Mouse (Mus musculus): ENCODE data around the gene Pank1. TPM values are rescaled to one million over a fixed set of nuclear protein-coding genes. Genes with fewer than 3 reads are reported as not detected.

The Pank1 gene
- 10.4 and 10.5 TPM in 2 replicates for polyA plus RNA-seq (2014; fragmentation: Nextera tagmentation; extraction: Ambion mirVana)

- under 1% methylated on average over 78 of the region's 96 CpGs for WGBS
- H3K4me2 ChIP-seq, result peak within 1 kb of the TSS; percentile 75
- H3K4me3 ChIP-seq (ENCODE audit: low read depth, low read length), result peak within 1 kb of the TSS; percentile 87
- H3K9me3 ChIP-seq (ENCODE audit: control insufficient read depth, low read length), result no peaks in the 10 kb centered on the region
- ATAC-seq (ENCODE audit: low FRiP score), result peak; percentile 83
- peaks cover 13% of the 10 kb centered on the region for H3K4me1 ChIP-seq (ENCODE audit: control insufficient read depth, insufficient read depth, low read length)
- H3K27ac ChIP-seq (ENCODE audit: low read depth, low read length), result peak within 1 kb of the TSS; percentile 96
- no peaks in the 10 kb centered on the region for H3K36me3 ChIP-seq (ENCODE audit: control insufficient read depth, insufficient read depth, low read length)
- no peaks in the 10 kb centered on the region for H3K27me3 ChIP-seq (ENCODE audit: control insufficient read depth, insufficient read depth, low read length)
- H3K9ac ChIP-seq (ENCODE audit: low read length), result peak within 1 kb of the TSS; percentile 97
- peak; percentile 98 for DNase-seq (ENCODE audit: low spot score, missing footprints)
Observed at GRCm38 (mm10) chr19:34878603-34879541, at the start of gene Pank1. TSS of gene Pank1 (minus strand) at chr19:34879455.

- DNase-seq (ENCODE audit: low spot score, missing footprints), result no peak
- no peaks in the 10 kb centered on the region; the same call in 1 of the 2 replicates for H3K4me1 ChIP-seq (ENCODE audit: control insufficient read depth, insufficient read depth, low read length)
- H3K4me3 ChIP-seq (ENCODE audit: low read depth, low read length), result peak overlapping the region; percentile 69
- no peak for ATAC-seq (ENCODE audit: low FRiP score)
- no peaks in the 10 kb centered on the region for H3K36me3 ChIP-seq (ENCODE audit: control insufficient read depth, insufficient read depth, low read length)
- 1% methylated on average over 9 of the region's 9 CpGs for WGBS
- H3K9me3 ChIP-seq (ENCODE audit: control insufficient read depth, low read length), result no peaks in the 10 kb centered on the region
- H3K27ac ChIP-seq (ENCODE audit: low read depth, low read length), result no peak overlapping the region
- H3K27me3 ChIP-seq (ENCODE audit: control insufficient read depth, insufficient read depth, low read length), result no peaks in the 10 kb centered on the region
- peak overlapping the region; percentile 77 for H3K9ac ChIP-seq (ENCODE audit: low read length)
- H3K4me2 ChIP-seq, result peak overlapping the region; percentile 51
Observed at GRCm38 (mm10) chr19:34922603-34922963, 43.3 kb upstream of the Pank1 start.

- Histone ChIP-seq H3K9ac (ENCODE audit: low read length) (peak within 1 kb of the TSS; percentile 77), H3K36me3 (ENCODE audit: control insufficient read depth, insufficient read depth, low read length) (no peaks in the 10 kb centered on the region), H3K27me3 (ENCODE audit: control insufficient read depth, insufficient read depth, low read length) (no peaks in the 10 kb centered on the region), H3K9me3 (ENCODE audit: control insufficient read depth, low read length) (no peaks in the 10 kb centered on the region), H3K4me2 (peak within 1 kb of the TSS; percentile 59), H3K27ac (ENCODE audit: low read depth, low read length) (no peak within 1 kb of the TSS), H3K4me3 (ENCODE audit: low read depth, low read length) (peak within 1 kb of the TSS; percentile 69), H3K4me1 (ENCODE audit: control insufficient read depth, insufficient read depth, low read length) (no peaks in the 10 kb centered on the region; the same call in 1 of the 2 replicates)
- WGBS, result under 1% methylated on average over 57 of the region's 57 CpGs
- peak; percentile 98 for DNase-seq (ENCODE audit: low spot score, missing footprints)
- ATAC-seq (ENCODE audit: low FRiP score), result peak; percentile 97
Observed at GRCm38 (mm10) chr19:34921652-34922602, 42.7 kb upstream of the Pank1 start, which contains the start of gene Kif20b. TSS of gene Kif20b (plus strand) at chr19:34922361.

- Histone ChIP-seq H3K27me3 (ENCODE audit: control insufficient read depth, insufficient read depth, low read length) (no peaks in the 10 kb centered on the region), H3K27ac (ENCODE audit: low read depth, low read length) (no peak overlapping the region), H3K9me3 (ENCODE audit: control insufficient read depth, low read length) (no peaks in the 10 kb centered on the region), H3K4me1 (ENCODE audit: control insufficient read depth, insufficient read depth, low read length) (no peaks in the 10 kb centered on the region; the same call in 1 of the 2 replicates), H3K9ac (ENCODE audit: low read length) (no peak overlapping the region), H3K4me2 (peak overlapping the region; percentile 59), H3K4me3 (ENCODE audit: low read depth, low read length) (peak overlapping the region; percentile 69), H3K36me3 (ENCODE audit: control insufficient read depth, insufficient read depth, low read length) (no peaks in the 10 kb centered on the region)
- ATAC-seq (ENCODE audit: low FRiP score) (no peak), DNase-seq (ENCODE audit: low spot score, missing footprints) (peak; percentile 90)
- 20% methylated on average over 7 of the region's 7 CpGs for whole genome bisulfite sequencing
Observed at GRCm38 (mm10) chr19:34921253-34921651, 42.0 kb upstream of the Pank1 start.

GRCm38 (mm10) chr19:34920531-34920930 is 41.3 kb upstream of the Pank1 start:
- DNase-seq (ENCODE audit: low spot score, missing footprints), result no peak
- Histone ChIP-seq H3K36me3 (ENCODE audit: control insufficient read depth, insufficient read depth, low read length) (no peaks in the 10 kb centered on the region), H3K4me3 (ENCODE audit: low read depth, low read length) (no peak overlapping the region), H3K9me3 (ENCODE audit: control insufficient read depth, low read length) (no peaks in the 10 kb centered on the region), H3K4me1 (ENCODE audit: control insufficient read depth, insufficient read depth, low read length) (no peaks in the 10 kb centered on the region; the same call in 1 of the 2 replicates), H3K27ac (ENCODE audit: low read depth, low read length) (no peak overlapping the region), H3K9ac (ENCODE audit: low read length) (no peak overlapping the region), H3K4me2 (no peak overlapping the region), H3K27me3 (ENCODE audit: control insufficient read depth, insufficient read depth, low read length) (no peaks in the 10 kb centered on the region)
- ATAC-seq (ENCODE audit: low FRiP score), result no peak
- 81% methylated on average over 3 of the region's 3 CpGs for WGBS

- H3K36me3 ChIP-seq (ENCODE audit: control insufficient read depth, insufficient read depth, low read length), result no peaks in the 10 kb centered on the region
- WGBS, result 92% methylated on average over 4 of the region's 4 CpGs
- ATAC-seq (ENCODE audit: low FRiP score) (no peak), DNase-seq (ENCODE audit: low spot score, missing footprints) (no peak)
- no peaks in the 10 kb centered on the region for H3K27me3 ChIP-seq (ENCODE audit: control insufficient read depth, insufficient read depth, low read length)
- H3K4me3 ChIP-seq (ENCODE audit: low read depth, low read length), result no peak overlapping the region
- no peak overlapping the region for H3K4me2 ChIP-seq
- H3K9me3 ChIP-seq (ENCODE audit: control insufficient read depth, low read length), result no peaks in the 10 kb centered on the region
- H3K9ac ChIP-seq (ENCODE audit: low read length), result no peak overlapping the region
- H3K4me1 ChIP-seq (ENCODE audit: control insufficient read depth, insufficient read depth, low read length), result no peaks in the 10 kb centered on the region; the same call in 1 of the 2 replicates
- H3K27ac ChIP-seq (ENCODE audit: low read depth, low read length), result no peak overlapping the region
Observed at GRCm38 (mm10) chr19:34920066-34920465, 40.8 kb upstream of the Pank1 start.

- no peak for DNase-seq (ENCODE audit: low spot score, missing footprints)
- Histone ChIP-seq H3K36me3 (ENCODE audit: control insufficient read depth, insufficient read depth, low read length) (no peaks in the 10 kb centered on the region), H3K4me2 (no peak overlapping the region), H3K27me3 (ENCODE audit: control insufficient read depth, insufficient read depth, low read length) (no peaks in the 10 kb centered on the region), H3K27ac (ENCODE audit: low read depth, low read length) (no peak overlapping the region), H3K4me1 (ENCODE audit: control insufficient read depth, insufficient read depth, low read length) (no peaks in the 10 kb centered on the region), H3K4me3 (ENCODE audit: low read depth, low read length) (no peak overlapping the region), H3K9ac (ENCODE audit: low read length) (no peak overlapping the region), H3K9me3 (ENCODE audit: control insufficient read depth, low read length) (no peaks in the 10 kb centered on the region)
- ATAC-seq (ENCODE audit: low FRiP score), result no peak
Observed at GRCm38 (mm10) chr19:34912366-34912765, 33.1 kb upstream of the Pank1 start.

GRCm38 (mm10) chr19:34906772-34907171 is 27.5 kb upstream of the Pank1 start:
- H3K4me3 ChIP-seq (ENCODE audit: low read depth, low read length), result no peak overlapping the region
- no peak overlapping the region for H3K4me2 ChIP-seq
- H3K27ac ChIP-seq (ENCODE audit: low read depth, low read length), result no peak overlapping the region
- ATAC-seq (ENCODE audit: low FRiP score), result no peak
- no peaks in the 10 kb centered on the region for H3K27me3 ChIP-seq (ENCODE audit: control insufficient read depth, insufficient read depth, low read length)
- DNase-seq (ENCODE audit: low spot score, missing footprints), result no peak
- H3K9me3 ChIP-seq (ENCODE audit: control insufficient read depth, low read length), result no peaks in the 10 kb centered on the region
- no peak overlapping the region for H3K9ac ChIP-seq (ENCODE audit: low read length)
- no peaks in the 10 kb centered on the region for H3K36me3 ChIP-seq (ENCODE audit: control insufficient read depth, insufficient read depth, low read length)
- WGBS, result 90% methylated on average over 5 of the region's 5 CpGs
- H3K4me1 ChIP-seq (ENCODE audit: control insufficient read depth, insufficient read depth, low read length), result no peaks in the 10 kb centered on the region

Measured in midbrain, embryonic 11.5 days (tissue).